Mouse (Mus musculus): ENCODE results near the gene Agbl3. TPM values are rescaled to one million over a fixed set of nuclear protein-coding genes. Genes with fewer than 3 reads are reported as not detected.

Agbl3 gene
- total RNA-seq, 4 experiments from 2014 or later = 1.0 to 2.1 (median 1.7) TPM

DNA sequence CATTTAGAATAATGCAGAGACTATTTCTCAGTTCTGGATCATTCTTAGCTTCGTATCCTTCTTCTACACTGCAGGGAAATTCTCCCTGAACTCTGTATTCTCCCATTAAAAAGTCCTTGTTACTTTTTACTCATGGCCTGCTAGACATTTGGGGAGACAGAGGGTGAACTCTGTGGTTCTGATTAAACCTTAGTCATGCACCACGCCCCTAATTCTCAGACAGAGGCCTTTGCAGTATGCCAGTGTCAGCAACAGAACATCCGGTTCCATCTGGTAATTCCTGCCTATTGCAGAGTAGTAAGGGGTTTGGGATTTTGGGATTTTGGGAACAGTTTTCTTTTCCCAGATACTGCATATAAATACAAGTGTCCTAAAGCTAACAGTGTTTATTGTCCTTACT, 16.6 kb downstream of the Agbl3 start:
- DNase-seq (ENCODE audit: low spot score in 2 of 2) = no peak

DNA sequence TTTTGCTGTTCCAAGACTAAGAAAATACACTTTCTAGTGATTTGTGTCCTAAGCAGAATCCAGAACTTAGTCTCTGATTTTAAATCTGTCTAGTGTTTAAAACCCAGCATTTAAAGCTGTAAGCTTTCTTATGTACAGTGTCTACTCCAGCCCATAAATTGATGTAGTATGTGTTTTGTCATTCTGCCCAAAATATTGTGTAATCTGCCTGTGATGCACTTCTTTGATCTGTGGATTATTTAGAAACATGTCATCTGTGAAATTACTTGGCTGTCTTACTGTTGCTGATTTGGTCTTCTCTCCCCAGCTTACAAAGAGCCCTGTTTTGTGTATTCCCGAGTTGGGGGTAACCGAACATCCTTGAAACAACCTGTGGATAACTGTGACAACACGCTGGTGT, 17.7 kb downstream of the Agbl3 start:
- no peak for DNase-seq (ENCODE audit: low spot score in 2 of 2)

DNA sequence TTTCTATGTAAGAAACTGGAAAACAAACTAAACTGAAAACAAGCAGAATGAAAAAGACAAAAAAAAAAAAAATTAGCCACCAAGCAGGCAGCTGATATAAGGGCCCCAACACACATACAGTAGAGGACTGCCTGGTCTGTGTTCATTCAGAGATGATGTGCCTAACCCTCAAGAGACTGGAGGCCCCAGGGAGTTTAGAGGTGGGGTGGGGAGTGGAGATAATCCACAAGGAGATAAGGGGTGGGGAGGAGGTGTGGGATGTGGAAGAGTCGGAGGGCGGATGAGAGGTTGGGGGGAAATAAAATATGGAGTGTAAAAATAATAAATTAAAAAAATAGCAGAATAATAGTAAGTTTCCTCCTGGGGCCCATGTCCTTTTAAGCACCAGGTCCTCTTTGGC, 25.4 kb downstream of the Agbl3 start:
- no peak for DNase-seq (ENCODE audit: low spot score in 2 of 2)

DNA sequence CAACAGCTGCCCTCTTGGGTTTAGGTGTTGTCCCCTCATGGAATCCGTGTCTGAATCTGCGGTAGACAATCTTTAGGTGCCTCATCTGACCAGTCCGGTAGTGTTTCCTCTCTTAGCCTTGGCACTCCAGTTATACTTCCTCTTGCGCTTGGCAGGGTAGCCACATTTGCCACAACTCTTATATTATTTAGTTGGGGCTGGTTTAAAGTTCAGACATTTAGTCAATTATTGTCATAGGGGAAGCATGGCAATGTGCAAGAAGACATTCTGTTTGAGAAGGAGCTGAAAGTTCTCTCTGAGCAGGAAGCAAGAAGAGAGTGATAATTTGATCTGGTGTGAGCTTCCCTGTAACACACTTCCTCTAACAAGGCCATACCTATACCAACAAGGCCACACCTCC, 30.4 kb downstream of the Agbl3 start:
- DNase-seq (ENCODE audit: low spot score in 2 of 2) = no peak

DNA sequence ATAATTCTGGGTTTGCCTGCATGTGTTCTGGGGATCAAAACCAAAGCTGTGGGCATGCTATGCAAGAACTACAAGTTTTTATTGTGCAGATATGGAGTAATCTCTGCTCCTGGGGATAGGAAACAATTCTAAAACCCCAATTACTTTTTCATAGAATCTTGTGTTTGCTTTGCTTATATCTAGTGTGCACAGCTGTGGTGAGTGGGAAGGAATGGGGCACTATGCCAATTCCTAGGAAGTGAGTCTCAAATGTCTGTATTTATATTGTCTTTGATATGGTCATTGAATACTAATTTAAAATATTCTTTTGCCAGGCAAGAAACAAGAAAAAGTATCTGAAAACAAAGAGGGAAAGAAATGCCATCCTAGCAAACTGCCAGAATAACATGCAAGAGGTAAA, 44.2 kb downstream of the Agbl3 start:
- no peak for DNase-seq (ENCODE audit: low spot score in 2 of 2)

DNA sequence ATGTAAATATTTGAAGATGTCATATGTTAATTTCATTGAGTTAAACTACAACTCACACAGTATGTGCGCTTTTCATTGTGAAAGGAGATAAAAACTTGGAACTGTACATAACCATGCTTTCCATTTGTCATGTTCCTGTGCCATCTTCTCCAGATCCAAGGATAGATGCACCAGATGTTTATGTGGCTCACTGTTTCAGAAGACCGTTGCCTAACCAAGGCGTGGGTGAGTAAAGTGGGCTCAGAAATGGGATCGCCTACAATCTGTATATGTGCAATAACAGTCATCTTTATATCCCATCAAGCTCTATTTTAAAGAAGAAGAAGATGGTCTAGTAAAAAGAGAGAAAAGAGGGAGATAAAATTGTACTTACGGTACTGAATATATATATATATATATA, 52.1 kb downstream of the Agbl3 start:
- no peak for DNase-seq (ENCODE audit: low spot score in 2 of 2)

DNA sequence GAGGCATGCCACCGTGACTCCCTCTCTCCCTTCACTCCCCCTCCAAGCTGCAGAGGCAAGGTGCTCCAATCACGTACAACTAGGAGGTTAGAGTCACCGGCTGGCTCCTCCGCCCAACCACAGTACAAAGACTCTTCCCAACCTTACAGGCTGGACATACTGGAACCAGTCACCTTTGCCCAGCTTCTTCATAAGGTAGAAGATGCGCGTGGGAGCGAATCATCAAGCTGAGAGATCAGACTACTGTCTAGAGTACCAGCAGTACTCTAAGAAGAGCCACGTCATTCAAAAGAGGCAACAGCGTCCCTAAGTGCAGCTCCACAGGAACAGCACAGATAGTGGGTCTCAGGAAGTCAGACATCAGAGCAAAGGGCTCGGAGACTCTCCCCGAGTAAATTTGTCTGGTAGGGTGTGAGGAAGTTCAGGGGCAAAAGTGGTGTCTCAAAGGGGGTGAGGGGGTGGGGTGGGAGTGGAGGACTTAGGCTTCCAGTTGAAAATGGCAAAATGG, 81.4 kb downstream of the Agbl3 start:
- DNase-seq (ENCODE audit: low spot score in 2 of 2) = no peak

DNA sequence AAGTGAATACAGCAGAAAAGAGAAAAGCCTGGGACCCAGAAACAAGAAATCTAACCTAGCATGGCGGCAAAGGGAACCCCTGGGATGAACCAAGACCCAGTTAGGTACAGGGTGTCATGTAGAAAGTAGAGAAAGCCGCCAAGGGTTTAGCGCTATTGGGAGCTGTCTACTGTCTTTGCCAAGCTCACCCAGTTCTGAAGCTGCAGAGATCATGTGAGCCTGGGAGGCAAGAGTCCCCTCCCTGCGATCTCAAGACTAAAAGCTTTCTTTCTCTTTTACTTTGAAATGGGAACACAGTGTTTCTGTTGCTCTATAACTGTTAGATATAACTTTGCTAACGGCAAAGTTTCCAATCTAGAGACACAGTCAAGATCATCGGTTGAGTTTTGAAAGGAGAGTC, 82.1 kb downstream of the Agbl3 start:
- DNase-seq (ENCODE audit: low spot score in 2 of 2) = no peak

DNA sequence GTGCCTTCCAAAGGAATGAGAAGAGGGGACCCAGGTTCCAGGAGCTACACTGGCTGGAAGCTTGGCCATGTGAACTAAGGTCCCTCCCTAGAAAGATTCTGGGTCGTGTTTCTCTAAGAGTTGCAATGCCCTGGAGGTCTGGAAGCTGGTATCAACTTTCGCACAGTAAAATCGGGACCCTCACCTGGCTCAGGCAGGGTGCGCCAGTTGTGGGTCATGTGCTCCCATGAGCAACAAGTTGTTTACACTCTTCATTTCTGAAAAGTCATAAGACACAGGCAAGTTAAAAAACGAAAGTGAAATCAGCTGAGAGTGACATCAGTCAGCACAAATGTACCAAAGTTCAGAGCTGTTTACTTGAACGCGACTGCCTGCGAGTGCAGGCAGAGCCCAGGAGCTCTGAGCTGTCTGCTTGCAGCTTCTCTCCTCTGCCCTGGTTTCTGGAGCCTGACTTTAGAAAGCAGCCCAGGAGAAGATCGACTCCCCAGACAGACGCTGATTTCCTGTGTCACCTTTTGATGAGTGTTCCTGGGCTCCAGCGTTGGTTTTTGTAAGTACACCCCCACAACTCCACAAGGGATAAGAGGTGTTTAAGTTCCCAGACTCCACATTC, 82.7 kb downstream of the Agbl3 start, which contains the start of gene Tmem140:
Gene Tmem140, plus strand, starts transcription at position 356 of the 613 bp plus-strand sequence.
- DNase-seq (ENCODE audit: low spot score in 2 of 2) = no peak

DNA sequence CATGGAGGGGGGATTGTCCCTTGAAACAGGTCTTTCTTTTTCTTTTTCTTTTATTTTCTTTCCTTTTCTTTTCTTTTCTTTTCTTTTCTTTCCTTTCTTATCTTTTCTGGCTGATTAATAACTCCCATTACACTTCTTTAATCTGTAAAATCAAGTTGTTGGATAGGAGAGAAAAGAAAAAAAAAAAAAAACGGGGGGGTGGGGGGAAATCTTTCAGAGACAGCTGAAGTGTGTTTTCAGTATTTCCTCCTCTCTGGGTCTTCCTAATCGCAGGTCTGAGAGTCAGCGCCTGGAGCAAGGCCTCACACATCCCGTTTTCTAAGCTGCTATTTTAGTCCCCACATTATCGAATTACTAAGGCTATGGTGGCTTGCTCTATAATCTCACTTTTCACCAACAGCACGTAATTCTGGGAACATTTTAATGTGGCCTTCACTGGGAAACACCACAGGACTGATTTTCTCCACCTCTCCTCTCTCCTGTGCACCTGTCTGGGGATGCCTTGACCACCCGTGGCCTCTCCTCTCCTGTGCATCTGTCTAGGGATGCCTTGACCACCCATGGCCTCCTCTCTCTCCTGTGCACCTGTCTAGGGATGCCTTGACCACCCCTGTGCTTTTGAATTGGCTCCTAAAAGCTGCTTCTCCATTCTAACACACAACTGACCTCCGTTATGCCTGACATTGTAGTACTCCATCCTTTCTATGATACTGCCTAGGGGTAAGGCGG, 83.7 kb downstream of the Agbl3 start:
- no peak for DNase-seq (ENCODE audit: low spot score in 2 of 2)

DNA sequence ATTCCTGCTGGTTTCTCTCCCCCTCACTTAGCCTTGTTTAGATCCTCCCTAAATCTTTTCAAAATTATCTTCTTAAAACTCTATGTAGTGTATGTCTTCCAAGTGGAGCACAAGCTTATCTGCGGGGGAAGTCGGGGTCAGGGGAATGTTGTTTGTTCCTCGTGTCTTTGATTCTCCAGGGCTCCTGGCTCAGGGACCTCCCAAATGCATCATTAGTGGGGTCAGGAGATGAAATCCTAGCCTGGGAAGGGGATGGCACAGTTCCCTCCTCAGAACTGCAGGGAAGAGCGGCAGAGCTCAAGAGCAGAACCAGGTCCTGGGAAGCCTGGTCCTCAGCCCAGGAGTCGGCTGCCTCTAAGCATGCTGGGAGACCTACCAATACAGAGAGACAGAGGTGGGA, 85.0 kb downstream of the Agbl3 start:
- no peak for DNase-seq (ENCODE audit: low spot score in 2 of 2)

DNA sequence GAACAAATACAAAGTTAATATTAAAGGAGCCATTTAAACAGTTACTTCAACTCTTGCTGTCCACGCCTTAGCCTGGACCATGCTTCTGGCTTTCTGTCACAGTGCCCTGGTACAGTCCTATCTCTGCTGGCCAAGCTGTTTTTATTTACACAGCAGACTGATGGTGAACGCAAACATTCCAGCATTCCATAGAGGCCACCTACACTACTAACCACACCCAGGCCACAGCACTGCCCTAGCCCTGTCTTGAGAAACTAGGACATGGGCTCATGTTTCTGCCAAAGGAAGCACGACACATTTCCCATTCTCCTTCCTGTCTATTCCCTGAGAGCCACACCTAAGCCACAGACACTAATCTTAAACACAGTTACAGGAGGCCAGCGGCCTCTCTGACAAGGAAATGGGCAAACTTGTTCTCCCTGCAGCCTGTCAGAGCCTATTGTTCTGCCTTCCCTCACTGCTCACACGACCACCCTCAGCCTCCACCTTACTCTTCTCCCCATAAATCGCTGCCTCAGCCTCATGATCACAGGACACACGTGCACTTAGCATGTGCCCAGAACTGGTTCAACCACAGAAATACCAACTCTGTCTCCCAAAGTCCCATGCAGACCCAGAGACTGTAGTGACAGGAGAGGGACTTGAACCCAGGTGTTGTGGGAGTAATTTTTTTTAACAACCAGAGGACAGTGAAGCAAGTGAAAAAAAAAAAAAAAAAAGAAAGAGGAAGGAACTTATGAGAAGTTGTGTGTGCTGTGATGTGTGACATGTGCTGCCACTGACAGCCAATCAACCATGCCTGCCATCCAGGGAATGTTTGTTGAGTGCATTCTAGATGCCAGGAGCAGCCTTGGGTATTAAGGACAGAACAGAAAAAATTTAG, 85.7 kb downstream of the Agbl3 start:
- no peak for DNase-seq (ENCODE audit: low spot score in 2 of 2)

DNA sequence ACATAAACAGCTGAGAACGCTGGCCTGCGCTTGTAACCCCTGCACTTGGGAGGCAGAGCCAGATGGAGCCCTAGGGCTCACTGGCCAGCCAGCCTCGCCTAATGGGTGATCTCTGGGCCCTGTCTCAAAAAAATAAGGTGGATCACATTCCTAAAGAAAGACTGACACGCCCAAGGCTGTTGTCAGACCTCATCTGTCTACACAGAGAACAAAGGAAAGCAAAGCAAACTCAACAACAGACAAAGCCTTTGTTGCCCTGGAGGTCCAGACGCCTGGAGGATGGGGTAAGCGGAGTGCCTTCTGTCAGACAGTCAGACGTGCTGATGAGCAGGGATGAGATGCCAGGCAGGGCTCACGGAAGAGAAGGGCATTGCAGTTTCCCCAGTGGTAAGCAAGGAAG, 86.6 kb downstream of the Agbl3 start:
- DNase-seq (ENCODE audit: low spot score in 2 of 2) = no peak

DNA sequence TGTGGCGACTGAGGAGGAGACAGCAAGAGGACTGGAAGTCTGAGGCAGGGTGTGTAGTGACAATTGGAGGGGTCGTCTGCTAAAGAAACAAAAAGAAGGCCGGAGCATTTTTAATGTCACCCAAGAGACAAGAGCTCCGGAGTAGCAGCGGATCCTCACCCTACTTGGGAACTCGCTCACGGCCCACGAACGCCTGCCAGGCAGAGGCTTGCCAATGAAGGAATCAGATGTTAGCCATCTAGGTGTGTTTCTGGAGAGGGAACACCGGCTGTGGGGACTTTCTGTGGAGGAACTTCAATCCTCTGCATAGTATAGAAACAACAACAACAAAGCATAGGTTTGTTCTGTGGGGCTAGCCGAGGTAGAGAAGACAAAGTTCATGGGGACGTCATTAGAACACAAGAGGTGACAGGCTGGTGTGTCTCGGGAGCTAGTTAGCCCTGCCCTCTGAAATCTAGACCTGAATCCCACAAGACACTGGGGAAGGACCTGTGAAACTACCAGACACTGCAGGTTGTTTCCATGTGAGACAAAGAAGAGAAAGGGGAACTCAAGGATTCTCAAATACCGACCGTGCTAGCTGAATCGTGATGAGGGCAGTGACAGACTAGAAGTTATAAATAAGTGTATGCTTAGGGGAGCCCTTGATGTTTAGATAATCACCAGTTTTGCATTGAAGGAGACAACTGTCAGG, 87.2 kb downstream of the Agbl3 start:
- no peak for DNase-seq (ENCODE audit: low spot score in 2 of 2)

DNA sequence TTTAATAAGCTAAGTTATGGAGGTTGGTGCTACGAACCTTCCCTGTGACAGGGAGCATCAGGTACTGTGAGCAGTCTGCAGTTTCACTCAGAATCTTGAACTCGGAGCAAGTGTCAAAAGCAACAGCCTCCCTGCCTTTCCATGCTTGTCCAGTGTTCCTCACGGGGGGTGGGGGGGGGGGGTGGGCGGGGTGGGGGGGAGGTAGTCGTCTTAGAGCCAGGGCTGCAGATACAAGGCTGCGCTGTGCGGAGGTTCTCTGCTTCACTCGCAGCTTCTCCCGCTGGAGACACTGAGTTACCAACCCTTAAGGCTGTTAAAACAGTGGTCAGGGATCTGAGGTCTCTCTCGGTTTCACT, 87.7 kb downstream of the Agbl3 start:
- DNase-seq (ENCODE audit: low spot score in 2 of 2) = no peak

DNA sequence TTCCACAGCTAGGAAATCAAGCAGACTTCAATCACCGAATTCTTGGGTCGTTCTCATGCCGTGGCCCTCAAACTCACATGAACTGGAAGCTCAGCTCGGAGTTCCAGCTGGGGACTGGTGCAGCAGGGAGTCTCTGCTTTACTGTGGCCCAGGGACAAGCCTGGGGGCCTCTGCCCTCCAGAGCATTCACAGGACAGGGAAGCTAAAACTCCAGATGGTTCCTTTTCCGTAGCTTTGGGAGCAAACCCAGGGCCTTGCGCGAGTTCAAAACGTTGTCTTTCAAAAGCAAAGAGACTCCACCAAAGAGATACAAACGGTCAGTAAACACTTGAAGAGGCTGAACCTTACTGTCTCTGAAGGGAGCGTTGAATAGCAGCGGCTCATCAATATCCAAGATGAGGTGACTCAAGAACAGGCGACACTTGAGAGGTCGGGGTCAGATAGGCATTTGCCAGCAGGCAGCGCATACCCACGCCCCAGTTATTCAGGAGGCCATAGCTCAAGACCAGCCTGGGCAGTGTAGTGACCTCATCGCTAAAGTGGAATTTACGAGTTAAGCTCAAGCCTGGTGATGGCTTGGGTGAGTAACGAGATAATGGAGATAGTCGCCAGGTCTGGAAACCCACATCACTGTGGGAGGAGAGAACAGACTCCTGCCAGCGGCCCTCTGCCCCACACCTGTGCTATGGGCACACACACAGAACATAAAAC, 88.4 kb downstream of the Agbl3 start:
- DNase-seq (ENCODE audit: low spot score in 2 of 2) = no peak

DNA sequence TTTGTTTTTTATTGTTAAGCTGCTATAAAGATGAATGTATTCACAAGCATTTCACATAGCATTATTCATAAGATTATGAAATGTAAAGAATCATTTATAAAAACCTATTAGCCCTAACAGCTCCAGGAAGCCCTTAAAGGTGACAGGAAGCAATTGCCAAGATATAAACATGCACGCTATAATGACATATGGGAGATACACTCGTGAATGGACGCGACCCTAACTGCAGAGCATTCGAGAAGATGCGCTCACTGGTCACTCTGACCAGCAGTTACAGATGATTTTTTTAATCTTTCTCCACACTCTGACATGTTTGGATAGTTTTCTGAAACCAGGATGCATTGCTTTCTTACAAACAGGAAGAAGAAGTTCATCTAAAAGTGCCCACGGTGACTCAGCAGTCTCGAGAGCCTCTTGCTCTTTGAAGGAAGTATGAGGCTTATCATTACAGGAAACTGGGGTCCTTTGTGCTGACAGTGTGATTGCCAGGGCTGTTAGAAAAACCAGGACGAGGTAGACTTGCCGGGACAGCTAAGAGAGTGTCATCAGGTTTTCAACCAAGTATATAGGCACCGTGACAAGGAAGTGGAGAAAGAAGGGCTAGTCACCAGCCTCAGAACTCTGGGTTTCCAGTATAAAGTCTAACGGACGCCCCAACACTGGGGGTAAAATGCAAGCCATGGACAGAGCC, 89.1 kb downstream of the Agbl3 start:
- DNase-seq (ENCODE audit: low spot score in 2 of 2) = no peak

DNA sequence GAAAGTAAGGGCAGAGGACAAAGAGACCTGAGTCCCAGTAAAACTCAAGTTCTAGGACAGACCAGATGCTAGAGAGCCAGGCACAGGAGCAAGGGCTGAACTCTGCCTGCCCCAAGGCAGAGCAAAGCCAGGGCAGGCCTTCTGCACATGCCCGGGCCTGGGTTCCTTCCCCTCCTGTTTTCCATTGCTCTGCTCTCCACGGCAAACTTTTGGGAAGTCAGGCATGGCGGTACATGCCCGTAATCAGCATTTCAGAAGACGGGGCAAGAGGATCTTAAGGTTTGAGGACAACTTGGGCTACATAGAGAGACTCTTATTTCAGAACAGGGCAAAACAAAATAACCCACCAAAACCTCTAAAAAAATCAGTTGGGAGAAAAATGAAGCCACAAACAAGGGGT, 89.9 kb downstream of the Agbl3 start:
- no peak for DNase-seq (ENCODE audit: low spot score in 2 of 2)

DNA sequence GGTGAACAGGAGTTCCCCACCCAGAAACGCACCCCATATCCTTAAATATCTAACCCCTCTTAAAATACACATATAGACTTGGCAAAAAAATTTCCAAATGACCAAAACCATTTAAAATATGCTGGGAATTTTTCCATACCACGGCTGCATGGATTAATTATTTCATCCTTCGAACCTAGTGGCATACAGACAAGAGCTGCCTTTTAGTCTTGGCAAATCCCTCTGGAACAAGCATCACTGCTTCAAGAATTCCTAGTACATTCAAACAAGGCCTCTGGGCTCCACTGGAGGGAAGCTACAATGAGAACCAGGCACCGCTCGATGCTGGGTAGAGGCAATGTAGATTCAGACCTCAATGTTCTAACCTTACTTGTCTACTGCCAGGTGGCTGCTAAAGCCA, 90.5 kb downstream of the Agbl3 start:
- no peak for DNase-seq (ENCODE audit: low spot score in 2 of 2)

DNA sequence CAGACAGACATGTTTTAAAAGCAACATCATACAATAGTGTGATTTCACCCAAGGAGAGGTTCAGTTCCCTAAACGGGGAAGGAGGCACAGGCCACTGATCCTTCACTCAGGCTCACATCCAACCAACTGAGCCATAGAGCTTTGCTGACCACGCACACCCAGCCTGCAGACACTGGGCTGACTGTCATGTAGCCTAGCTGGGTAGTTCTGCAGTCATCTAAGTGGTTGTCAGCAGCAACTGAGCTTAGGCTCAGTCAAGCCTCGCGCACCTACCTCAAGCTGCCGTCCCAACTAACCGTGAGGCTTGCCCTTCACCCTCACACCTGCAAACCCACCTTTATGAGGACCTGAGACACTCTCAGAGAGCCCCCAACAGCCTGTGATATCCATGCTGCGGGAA, 91.7 kb downstream of the Agbl3 start:
- no peak for DNase-seq (ENCODE audit: low spot score in 2 of 2)
